Mouse (Mus musculus) monocyte, adult 5-6 weeks (primary cell): ENCODE results near the gene Pip5k1c. TPM values are rescaled to one million over a fixed set of nuclear protein-coding genes. Genes with fewer than 3 reads are reported as not detected.

Experiments used
- ATAC-seq: fragments of 153-309, 156-312 bp; replicated peaks from 2 replicates; pipeline ENCODE4 v1.8.0; 2017; ENCODE audit warnings: mild to moderate bottlenecking; ENCODE audit not compliant: low TSS enrichment, insufficient number of reproducible peaks, severe bottlenecking, poor library complexity, low FRiP score
- total RNA-seq: library from RNA; stranded (forward); fragments of 200-1000, 200-491, 200-594 nt; gene quantifications from 3 replicates; pipeline ENCODE4 v1.2.3, GENCODE M21; 2017

Pip5k1c gene
- total RNA-seq, 1 experiment from 2014 or later: 47.3 TPM

- ATAC-seq: peak; percentile 60
These were observed 5.8 kb downstream of the Pip5k1c start for GRCm38 (mm10) chr10:81298369-81299100.

- no peak for ATAC-seq
These were observed 7.0 kb downstream of the Pip5k1c start for GRCm38 (mm10) chr10:81299585-81300351.

- ATAC-seq: no peak
These were observed 7.7 kb downstream of the Pip5k1c start for GRCm38 (mm10) chr10:81300352-81300907.

- no peak for ATAC-seq
These were observed 8.6 kb downstream of the Pip5k1c start for GRCm38 (mm10) chr10:81301321-81301720.

GRCm38 (mm10) chr10:81302288-81302687 is 9.5 kb downstream of the Pip5k1c start:
- no peak for ATAC-seq

GRCm38 (mm10) chr10:81302781-81303218 is 10.0 kb downstream of the Pip5k1c start:
- no peak for ATAC-seq

- ATAC-seq: no peak
These were observed 10.5 kb downstream of the Pip5k1c start for GRCm38 (mm10) chr10:81303258-81303657.

- 0 out of 2 replicates have a peak, but pooled peaks have one; percentile 25 for ATAC-seq
These were observed 11.0 kb downstream of the Pip5k1c start for GRCm38 (mm10) chr10:81303761-81304160.

GRCm38 (mm10) chr10:81304597-81305238 is 12.0 kb downstream of the Pip5k1c start:
- ATAC-seq: peak; percentile 55

GRCm38 (mm10) chr10:81305663-81306062 is 12.9 kb downstream of the Pip5k1c start:
- ATAC-seq: no peak

GRCm38 (mm10) chr10:81306173-81306668 is 13.5 kb downstream of the Pip5k1c start:
- no peak for ATAC-seq

- no peak for ATAC-seq
These were observed 14.3 kb downstream of the Pip5k1c start for GRCm38 (mm10) chr10:81306837-81307682.

- no peak for ATAC-seq
These were observed 16.8 kb downstream of the Pip5k1c start for GRCm38 (mm10) chr10:81309571-81309970.

GRCm38 (mm10) chr10:81313581-81313980 is 20.8 kb downstream of the Pip5k1c start:
- no peak for ATAC-seq

GRCm38 (mm10) chr10:81314201-81314600 is 21.4 kb downstream of the Pip5k1c start:
- ATAC-seq: no peak

GRCm38 (mm10) chr10:81315587-81315986 is 22.8 kb downstream of the Pip5k1c start:
- ATAC-seq: no peak

GRCm38 (mm10) chr10:81316338-81317060 is 23.7 kb downstream of the Pip5k1c start:
- no peak for ATAC-seq
